Mouse (Mus musculus) right cerebral cortex, postnatal 25 days (tissue): ENCODE data around the gene Umad1.

ENCODE experiments used
- DNase-seq: peaks from one replicate; pipeline ENCODE4 v3.0.0; 2022

The Umad1 gene

DNA sequence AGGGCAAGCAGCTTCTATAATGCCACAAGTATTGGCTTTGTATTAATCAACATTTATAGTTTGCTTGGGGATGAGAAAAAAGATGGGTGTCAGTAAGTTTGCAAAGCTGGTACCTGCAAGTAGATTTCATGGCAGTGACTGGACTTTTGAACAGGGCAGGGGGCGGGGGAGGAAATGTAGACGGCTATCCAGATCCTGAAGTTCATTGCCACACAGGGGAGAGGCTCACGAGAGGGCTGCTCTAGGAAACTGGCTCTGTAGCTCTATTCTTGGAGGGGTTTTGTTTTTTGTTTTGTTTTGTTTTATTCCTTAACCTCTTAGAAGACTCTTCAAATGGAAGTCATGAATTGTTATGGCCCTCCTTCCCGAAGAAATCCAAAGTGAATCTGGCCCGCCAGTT lies 162.3 kb downstream of the Umad1 start:
- no peak for DNase-seq

- DNase-seq: no peak
Observed at GRCm38 (mm10) chr6:8421959-8422581, 163.0 kb downstream of the Umad1 start.

GRCm38 (mm10) chr6:8423142-8423541 lies 164.1 kb downstream of the Umad1 start:
- no peak for DNase-seq

DNA sequence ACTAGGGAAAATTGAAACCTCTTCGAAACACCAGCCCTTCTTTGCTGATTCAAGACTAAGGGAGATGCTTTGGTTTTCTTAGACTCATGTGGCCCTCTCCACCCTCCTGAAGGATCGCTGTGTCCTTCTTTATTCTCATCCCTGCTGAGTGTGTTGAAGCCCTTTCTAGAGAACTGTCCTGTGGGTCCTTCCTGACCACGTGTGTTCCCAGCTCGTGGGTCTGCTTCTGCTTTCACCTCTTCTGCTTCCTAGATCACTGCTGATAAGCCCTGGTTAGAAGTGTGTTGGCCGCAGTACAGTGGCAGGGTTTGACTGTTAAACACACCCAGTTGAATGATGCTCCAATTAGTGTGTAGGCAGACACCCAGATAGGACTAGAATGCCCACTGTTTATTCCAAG lies 168.6 kb downstream of the Umad1 start:
- DNase-seq: no peak

DNA sequence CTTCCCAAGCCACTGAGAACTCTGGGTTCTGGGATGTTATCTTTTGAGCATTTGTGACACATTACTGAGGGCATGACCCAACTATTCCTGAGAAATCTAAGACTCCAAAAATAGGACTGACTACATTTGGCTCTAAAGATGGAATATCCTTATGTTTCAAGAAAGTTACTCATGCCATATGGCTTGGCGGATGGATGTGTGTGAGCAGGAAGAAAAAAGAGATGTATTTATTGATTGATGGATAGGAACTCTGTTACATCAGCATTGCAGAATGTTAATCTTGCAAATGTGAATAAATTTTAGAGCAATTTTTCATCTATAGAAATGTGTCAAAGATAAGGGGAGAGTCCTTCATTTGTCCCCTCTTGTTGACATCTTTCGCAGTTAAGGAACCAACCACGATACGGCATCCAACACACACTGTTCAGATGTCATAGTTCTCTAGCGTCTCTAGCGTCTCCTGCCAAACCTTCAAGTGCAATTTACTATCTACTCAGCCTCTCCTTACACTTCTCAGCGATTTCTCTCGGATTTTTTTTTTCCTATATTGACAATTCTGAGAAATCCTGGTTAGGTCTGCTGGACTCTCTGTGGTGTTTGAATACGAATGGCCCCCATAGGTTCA lies 171.6 kb downstream of the Umad1 start:
- no peak for DNase-seq

DNA sequence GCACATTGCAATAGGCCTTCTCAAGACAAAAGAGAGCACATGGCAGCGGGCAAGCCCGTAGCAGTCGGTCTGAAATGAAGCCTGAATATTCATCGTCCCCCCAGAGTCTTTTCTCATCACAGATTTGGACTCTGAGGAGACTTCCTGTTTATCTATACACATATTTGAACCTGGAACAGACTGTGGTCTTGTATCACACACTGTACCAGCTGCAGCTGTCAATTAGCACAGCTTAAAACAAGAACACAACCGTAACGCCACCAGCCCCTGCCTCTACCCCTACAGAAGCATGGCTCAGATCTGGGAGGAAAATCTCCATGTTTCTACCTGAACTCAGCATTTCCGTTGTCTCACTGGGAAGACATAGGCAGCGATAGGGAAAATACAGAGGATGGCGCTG lies 174.1 kb downstream of the Umad1 start:
- DNase-seq: no peak

DNA sequence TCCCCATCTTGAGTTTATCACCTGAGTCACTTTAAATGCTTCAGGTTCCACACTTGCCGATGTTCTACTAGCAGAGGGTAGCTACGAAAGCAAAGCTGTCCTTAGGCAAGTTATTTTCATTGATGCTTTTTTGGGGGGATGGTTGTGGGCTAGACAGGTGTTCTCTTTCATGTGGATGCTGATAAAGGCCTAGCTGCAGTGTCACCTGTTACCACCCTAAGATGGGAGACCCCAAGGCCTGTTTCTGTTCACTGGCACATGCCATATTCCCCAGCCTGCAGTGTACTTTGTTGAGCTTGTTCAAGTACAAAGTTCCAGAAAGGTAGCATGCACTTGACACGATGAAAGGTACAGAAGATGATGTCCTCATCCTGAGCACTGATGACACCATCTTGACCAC lies 178.8 kb downstream of the Umad1 start:
- no peak for DNase-seq

- DNase-seq: no peak
Observed at GRCm38 (mm10) chr6:8441814-8442213, 182.7 kb downstream of the Umad1 start.

- DNase-seq: peak; percentile 17
Observed at GRCm38 (mm10) chr6:8446786-8447185, 187.7 kb downstream of the Umad1 start.

- DNase-seq: no peak
Observed at GRCm38 (mm10) chr6:8455599-8455998, 196.5 kb downstream of the Umad1 start.

DNA sequence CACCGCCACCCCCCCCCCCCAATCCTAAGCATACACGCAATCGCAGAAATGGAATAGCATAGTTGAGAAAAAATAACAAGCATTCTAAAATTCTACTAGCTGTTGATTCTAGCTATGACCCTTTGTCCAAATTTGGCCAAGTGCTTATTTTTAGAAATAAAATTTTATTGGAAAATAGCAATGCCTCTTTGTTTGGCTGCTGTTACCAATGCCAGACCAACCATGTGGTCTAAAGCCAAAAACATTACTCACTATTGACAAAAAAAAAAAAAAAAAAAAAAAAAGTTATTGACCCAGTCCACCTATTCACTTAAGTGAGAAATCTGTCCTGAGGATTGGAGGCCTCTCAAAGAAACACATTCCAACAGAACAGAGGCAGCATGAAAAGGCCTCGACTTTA lies 199.5 kb downstream of the Umad1 start:
- no peak for DNase-seq

GRCm38 (mm10) chr6:8462447-8462846 lies 203.4 kb downstream of the Umad1 start:
- no peak for DNase-seq

DNA sequence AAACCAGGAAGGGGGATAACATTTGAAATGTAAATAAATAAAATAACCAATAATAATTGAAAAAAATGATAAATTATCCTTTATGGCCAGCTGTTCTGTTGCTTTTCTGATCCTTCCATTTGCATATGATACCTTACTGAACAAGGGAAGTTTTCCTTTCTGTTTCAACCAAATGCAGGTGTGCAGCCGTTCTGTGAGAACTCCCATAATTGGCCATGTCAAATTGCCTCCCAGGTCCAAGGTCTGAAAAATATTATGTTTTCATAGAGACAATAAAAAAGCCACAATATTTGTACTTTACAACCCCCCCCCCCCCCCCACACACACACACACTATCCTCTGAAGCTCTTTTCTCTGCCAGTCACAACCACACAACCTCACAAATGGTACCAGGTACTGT lies 206.3 kb downstream of the Umad1 start:
- DNase-seq: no peak

DNA sequence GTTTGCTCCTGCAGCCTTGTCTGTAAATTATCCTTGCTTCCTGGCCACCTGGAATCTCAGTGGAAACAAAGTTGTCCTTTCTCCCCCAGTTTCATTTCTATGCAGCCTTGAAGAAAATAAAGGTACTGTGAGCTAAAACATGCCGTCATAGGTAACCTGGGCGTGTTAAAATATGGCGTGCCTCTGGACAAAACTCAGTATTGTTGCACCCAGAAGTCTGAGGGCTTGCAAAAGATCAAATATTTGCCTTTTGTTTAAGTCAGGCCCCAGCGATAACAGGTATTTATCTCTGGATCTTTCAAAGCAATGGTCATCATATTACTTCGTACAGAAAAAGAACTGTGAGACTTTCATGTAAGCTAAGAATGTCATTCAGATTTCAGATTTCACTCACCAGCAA lies 206.9 kb downstream of the Umad1 start:
- DNase-seq: no peak

DNA sequence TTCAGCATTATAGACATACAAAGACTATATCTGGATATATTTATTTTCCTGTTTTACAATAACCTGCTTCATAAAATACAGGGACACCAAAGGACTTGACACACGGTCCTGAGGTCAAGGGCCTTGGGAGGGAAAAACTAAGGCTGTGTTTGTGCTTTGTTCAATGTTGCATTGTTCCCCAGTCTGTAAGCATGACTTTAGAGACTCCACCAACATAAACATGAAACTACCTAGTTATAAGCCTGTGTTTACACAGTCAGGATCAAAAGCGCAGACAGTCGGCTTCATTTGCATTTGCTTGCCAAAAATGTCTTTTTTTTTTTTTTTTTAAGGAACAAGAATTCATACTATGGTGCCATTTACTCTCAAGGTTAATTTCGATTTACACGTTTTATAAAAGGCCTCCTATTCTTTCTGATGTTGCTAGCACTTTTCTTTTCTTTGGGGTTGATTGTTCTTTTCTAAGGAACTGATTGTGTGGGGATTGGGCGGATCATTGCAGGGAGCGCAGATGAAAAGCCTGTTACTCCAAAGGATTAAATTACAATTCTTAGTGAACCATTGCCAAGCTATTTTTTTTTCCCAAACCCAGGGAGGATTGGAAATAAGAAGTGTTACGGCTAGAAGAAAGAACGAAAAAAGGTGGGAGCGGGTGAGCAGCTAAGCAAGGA lies 208.7 kb downstream of the Umad1 start:
- DNase-seq: no peak

GRCm38 (mm10) chr6:8469918-8470317 lies 210.8 kb downstream of the Umad1 start:
- DNase-seq: no peak

DNA sequence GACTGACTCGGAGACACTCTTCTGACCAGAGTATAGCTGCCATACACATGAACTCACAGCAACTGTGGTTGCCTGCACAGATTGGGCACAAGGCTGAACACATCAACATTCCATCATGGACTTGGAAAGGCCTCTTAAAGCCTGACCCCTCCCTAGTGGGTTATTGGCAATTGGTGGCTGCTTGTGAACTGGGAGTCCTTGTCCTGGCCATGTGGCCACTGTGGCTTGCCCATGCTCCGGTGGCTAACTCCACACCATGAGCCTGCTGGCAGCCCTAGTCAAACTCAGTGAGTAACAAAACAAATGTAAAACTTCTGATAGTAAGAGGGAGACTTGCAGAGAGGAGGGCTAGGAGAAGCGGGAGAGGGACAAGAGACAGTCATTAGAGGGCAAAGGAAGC lies 213.0 kb downstream of the Umad1 start:
- DNase-seq: no peak

DNA sequence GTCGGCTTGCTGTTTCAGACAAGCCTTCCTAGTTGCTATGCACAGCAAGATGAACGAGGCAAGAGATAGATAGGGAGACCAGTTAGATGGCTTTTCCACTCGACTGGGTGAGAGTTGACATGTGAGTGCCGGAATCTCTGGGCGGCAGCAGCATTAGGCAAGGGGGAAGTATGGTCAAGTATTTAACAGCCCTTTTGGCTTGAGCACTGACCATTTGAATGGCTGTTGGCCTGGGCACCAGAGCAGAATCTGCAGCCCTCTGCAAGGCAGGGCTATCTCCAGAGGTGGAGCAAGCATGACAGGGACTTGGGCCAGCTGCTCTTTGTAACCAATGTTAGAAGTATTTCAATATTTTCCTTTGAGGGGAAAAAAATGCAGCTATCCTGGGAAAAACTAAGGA lies 213.8 kb downstream of the Umad1 start:
- no peak for DNase-seq

DNA sequence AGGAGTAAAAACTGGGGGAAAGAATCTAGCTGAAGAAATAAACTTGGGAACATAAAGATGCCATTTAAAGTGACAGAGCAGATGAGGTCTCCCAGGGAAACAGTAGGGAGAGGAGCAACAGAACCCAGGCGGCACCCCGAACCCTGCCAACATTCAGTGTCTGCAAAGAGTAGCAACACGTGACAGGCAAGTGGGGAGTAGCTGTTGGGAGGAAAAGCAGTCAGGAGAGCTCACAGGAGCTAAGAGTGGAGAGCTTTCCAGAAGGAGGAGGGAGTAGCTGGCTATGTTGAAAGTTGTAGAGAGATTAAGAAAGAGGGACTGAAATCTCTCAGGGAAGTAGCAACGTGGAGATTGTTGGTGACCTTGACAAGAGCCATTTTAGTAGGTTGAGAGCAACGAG lies 214.4 kb downstream of the Umad1 start:
- no peak for DNase-seq

DNA sequence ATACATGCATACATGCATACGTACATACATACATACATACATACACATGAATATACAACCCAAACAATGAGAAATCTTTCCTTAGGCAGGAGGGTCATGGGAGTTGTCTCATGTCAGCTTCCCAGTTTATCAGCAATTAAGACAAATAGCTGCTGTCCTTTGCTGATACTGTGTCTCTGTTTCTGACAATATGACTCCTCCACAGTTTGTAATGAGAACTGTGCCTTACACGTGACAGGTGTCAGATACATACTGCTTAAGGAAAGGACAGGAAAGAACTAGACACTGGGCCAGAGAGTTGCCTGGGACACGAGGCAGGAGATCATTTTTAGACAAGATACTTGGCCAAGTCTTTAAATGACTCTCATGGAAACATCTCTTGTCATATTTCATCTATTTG lies 215.2 kb downstream of the Umad1 start:
- DNase-seq: no peak

GRCm38 (mm10) chr6:8474820-8475219 lies 215.7 kb downstream of the Umad1 start:
- DNase-seq: no peak

- no peak for DNase-seq
Observed at GRCm38 (mm10) chr6:8479176-8479575, 220.1 kb downstream of the Umad1 start.

DNA sequence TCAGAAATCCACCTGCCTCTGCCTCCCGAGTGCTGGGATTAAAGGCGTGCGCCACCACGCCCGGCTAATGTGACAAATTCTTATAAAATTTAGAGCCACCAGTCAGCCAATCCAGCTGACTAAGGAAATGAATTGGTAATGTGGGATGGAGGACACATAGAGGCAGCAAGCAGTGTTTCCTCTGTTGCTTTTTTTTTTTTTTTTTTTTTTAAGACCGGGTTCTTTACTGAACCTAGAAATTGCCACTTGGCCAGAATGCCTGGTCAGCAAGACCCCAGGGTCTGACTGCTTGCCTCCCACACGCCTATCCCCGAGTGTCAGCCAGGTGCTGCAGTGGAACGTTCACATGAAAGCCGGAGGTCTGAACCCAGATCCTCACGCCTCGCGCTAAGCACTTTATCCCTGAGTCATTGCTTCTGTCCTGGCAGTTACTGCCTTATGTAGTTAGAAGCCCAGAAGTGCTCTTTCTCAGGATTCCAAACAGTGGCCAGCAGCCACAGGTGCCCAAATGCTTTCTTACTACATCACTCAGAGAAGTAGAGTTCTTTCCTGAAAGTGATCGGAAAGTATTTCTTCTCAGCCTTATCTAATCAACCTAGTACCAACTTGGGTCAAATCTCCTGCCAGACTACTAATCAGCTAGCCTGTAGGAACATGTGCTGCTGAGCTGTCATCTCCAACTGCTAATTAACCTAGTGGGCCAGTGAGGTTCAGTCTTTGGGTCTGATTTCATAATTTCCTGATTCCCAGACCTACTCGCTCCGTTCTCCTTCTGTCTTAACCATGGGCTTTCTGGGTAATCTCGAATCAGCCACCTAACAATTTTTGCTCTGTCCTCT lies 225.6 kb downstream of the Umad1 start:
- no peak for DNase-seq
